Mouse (Mus musculus) adrenal gland, postnatal 14 days (tissue): Measurements from ENCODE around the gene Lzts2. TPM values are rescaled to one million over a fixed set of nuclear protein-coding genes. Genes with fewer than 3 reads are reported as not detected.

Source experiments
- DNase-seq: peaks from one replicate; pipeline ENCODE4 v3.0.0; 2021; ENCODE audit warnings: mixed read lengths
- total RNA-seq: library from RNA; stranded (reverse); gene quantifications from 2 replicates; pipeline ENCODE4 v1.2.3, GENCODE M21; 2021

The Lzts2 gene
- total RNA-seq, 1 experiment from 2014 or later, result 70.4 TPM

DNA sequence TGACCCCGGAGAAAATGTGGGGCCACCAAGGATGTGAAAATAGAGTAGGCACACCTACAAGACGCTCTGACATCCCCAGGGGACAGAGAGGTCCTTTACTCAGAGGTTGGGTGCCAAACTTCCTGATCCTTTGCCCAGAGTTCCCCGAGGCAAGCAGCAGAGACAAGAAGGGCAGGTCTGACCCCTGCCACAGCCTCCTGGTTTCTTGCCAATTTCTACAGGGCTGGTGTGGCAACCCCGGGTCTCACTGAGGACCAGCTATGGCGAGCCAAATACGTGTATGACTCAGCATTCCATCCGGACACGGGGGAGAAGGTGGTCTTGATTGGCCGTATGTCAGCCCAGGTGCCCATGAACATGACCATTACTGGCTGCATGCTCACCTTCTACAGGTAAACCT lies 35.3 kb downstream of the Lzts2 start:
- no peak for DNase-seq

DNA sequence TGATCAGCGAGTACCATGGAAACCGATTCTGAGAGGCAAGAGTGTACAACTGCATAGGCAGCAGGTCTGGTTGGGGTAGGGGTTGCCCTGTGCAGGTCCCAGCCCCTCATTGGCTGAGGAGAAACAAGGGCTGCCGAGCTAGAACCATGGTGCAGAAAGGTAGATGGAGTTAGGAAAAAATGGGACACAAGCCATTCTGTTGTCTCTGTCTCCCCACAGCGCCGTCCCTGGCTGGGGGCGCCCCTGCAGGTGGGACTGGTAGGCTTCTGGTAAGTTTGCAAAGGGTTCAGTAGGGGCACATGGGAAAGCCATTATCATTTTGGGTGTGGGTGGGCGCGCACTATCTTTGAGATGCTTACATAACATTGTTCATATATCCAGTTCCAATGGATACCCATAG lies 39.2 kb downstream of the Lzts2 start:
- no peak for DNase-seq

DNA sequence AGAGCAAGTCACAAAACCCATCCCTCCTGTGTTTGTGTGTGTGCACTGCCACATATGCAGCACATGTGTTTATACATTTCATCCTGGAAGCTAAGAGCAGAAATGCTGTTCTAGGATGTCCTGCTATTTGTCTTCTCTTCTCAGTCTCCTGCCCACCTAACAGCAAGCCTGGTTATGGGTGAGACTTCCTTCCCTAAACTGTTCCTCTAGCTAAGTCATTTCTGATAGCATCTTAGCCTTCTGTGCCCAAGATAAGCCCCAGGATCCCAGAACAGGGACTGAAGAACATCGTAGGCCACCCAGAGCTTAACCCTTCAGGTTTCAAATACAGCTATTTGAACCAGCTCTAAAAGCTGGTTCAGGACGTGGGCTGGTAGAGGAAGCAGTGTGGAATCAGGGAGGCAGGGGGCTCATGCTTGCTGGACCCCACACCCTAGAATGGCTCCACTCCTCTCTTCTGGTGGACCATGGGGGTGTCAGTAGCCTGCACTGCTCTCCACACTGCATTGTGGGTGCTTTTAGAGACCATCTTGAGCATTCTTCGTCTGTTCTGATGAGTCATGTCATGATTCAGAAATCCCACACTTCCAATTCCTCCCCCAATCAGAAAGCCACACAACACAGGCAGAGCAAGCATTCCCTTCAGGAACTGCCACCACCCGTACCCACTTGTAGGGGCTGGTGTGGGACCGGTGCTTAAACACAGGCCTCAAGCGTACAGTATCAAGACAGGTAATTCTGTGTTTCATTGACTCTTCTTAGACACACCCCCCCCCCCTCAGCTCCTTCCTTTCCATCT lies 40.9 kb downstream of the Lzts2 start:
- no peak for DNase-seq

DNA sequence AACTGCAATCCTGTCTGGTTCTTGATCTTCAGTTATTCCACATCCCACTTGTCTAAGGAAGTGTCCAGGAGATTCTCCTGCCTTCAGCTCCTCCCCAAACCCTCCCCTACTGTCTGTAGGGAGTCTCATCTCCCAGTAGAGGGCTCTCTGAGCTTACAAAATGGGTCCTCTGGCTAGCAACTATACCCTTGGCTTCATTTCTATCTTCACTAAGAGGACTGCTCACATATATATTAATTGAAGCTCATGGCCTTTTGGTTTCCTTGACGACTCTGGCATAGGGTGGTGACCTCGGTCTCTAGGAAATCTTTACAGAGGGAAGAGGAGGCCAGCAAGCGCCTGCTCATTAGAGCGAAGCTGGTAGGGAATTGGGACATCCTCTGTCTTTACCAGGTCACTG lies 42.1 kb downstream of the Lzts2 start:
- DNase-seq, result peak; percentile 68

DNA sequence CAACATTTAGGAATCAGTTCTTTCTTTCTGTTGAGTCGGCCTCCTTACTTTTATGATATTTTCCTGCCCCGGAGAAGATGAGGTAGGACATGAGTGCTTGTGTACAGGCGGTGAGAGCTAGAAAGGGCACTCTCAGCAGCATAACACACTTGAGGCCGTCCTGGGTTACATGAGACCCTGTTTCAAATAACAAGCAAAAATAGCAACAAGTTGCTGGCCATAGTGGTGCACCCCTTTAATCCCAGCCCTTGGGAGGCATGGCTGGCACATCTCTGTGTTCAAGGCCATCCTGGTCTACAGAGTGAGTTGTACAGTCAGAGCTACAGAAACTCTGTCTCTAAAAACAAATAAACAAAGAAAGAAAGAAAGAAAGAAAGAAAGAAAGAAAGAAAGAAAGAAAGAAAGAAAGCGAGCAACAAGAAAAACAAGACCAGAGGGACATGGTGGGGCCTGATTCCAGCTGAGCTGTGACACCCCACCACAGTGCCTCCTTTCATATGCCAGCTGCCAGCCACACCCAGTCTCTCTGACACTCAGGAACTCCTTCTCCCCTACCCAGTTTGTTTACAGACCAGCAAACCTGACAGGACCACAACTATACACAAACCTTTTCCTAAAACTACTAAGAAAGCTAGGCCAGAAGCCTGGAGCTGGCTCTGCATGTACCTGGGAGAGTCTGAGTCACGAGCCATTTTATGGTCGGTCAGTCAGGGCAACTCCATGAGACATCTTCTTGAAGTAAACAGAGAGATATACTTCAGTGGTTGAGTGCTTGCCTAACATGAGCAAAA lies 42.9 kb downstream of the Lzts2 start:
- DNase-seq, result no peak

DNA sequence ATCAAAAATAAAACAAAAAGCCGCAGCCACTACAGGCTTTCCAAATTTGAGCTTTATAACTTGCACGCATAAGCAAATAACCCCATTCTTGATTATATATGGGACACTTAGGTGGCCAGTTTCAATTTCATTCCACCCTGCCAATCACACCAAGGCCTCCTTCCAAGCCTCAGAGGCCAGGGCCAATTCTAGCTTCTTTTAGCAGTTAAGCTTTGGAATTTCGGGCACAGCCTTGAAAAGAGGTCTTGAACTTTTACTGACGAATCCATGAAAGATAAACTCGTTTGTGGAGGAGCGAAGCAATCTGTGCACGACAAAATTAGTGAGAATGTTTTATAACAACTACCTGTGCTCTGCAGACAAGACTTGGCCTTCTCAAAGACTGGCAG lies 43.5 kb downstream of the Lzts2 start:
- DNase-seq, result peak; percentile 68

DNA sequence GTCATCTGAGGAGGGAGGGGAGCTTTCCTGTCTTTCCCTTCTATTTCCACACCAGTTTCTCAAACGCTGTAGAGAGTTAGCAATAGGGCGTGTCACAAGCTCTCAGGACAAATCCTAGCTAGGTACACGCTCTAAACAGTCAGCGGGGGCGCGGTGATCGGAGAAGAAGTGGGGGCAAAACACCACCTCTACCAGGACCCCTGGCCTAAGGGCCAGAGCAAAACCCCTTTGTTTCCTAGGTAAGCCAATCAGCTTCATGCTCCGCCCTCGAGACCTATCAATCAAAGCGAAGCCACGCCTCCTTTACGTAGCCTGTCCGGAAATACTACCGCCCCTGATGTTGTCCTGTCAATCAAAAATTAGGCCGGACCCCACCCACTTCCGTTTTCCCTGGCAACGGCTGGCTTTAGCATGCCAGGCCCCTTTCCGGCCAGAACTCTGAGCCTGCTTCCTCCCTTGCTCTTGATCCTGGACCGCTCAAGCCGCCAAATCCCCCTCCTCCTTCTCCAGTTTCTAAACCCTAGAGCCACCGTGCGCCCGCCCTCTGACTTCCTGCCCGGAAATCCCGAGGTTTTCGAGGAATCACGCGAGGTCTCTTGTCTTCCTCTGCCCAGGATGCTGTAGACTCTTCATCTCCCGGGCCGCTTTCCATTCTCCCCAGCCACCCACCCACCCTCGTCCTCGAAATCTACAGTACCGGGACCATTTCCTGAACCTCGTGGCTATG lies 44.1 kb downstream of the Lzts2 start:
- peak; percentile 94 for DNase-seq

DNA sequence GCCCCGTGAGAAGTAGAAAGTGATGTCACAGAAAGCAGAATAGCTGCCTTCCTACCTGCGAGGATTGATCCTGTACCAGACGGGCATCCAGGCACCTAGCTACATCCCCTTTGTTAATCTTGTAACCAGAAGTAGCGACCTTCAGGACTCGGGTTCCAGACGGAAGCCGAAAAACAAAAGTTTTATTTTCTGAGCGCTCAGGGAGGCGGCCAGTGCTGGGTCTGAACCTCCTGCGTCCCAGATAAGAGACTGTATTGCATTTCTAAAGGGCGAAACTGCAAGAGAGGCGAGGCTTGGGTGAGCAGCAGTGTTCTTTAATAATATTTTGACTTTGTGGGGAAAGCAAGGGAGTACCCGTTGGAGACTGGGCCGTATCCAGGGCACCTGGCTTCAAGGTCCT lies 44.6 kb downstream of the Lzts2 start:
- no peak for DNase-seq

DNA sequence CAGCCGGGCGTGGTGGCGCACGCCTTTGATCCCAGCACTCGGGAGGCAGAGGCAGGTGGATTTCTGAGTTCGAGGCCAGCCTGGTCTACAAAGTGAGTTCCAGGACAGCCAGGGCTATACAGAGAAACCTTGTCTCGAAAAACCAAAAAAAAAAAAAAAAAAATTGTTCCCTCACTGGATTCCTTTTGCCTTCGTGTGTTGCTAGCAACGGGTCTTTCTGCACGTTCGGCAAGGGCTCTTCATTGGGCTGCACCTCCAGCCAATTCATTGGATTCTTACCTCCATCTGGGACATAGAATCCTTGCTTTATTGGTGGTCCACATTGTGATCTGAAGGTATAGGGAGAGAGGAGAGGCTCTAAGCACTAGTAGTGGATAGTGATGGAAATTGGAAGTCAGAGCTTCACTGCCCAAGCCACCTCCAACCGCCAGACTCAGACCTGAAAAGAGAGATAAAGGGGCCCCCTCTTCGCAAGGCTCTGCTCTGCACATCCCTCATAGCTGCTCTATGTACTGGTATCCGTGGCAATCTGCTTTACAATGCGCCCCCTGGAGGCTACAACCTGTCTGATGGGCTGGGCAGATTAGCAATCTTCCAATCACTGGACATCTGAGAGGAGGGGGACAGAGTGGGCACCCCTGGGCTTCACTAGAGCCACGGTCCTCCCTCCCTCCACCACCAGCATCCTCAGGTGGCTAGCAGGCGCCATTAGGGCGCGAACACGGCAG lies 49.5 kb downstream of the Lzts2 start:
- DNase-seq, result peak; percentile 77

DNA sequence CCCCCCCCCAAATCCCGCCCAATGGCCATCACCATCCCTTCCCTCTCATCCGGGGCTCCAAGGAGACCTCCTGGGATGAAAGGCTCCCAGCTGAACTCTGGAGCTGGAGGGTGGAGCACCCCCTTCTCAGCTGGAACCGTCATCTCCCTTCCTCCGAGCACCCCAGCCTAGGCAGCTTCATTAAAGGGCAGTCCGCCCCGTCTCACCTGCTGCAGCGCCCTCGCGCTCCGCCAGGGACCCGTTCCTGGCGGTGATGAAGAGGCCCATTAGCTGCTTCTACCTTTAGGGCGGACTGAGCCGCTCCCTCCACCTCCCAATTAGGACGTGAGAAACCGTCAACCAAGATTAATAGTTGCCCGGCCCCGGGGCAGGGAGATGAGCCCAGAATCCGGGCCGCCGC lies 51.0 kb downstream of the Lzts2 start:
- DNase-seq, result no peak

DNA sequence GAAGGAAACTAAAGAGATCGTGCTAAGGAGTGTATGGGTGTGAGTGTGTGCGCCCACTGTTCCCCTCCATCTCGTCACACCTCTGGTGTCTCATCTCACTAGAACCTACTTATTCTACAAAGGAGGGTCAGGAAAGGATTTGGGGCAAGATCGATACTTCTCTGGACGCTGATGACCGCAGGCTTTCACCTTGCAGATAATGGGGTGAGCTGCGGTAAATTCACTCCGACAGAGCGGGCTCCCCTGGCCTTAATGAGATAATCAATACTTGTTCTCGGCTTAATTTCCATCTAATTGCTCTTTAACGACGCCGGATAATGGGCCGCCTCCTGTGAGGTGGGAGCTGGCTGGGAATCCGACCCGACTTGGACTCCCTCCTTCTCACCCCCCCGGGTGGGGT lies 53.0 kb downstream of the Lzts2 start:
- DNase-seq, result no peak

DNA sequence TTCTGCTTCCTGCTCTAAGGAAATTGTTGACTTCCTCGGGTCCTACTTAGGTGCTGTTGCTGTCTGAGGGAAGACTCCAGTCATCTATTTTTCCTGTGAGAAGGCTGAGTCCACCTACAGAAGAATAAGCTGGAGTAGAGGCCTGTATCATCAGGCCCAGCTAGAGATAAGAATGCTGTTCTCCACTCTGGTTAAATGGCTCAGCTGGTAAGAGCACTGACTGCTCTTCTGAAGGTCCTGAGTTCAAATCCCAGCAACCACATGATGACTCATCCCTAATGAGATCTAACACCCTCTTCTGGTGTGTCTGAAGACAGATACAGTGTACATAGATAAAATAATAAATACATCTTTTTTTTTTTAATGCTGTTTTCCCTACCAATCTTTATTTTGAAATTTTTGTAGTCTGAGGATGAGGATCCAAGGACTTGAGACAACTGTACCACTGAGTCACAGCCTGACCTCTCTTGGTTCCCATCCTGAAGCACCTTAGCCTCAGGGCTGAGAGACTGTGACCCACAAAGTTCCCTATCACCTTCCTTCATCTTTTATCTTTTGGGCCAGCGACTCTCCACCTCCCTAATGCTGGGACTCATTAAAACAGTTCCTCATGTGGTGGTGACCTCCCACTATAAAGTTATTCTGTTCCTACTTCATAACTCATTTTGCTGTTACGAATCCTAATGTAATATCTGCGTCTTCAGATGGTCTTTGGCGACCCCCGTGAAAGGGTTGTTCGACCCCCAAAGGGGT lies 53.7 kb downstream of the Lzts2 start:
- DNase-seq, result no peak

DNA sequence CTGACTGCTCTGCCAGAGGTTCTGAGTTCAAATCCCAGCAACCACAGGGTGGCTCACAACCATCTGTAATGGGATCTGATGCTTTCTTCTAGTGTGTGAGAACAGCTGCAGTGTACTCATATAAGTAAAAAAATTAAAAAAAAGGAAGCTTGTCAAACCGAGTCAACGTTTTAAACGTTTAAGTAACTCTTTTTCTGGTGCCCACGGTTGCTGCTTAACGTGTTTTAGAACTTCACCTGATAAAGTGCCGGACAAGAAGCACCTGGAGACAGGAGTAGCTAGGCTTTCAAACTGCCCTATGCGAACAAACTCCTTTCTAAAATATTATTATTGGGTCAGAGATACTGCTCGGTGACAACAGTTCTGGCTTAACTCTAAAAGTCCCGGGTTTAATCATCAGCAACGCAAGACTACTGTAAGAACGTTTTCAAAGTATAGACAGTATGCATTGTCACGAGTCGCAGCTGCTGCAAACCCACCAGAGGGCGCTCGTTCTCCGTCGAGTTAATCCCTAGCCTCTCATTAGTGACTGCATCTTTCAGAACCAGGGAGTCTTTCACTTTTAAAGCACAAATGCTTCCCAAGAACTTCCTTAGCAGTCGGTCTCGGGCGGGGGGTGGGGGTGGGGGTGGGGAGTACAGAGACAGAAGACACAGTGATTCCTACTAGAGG lies 59.8 kb downstream of the Lzts2 start:
- DNase-seq, result peak; percentile 93

DNA sequence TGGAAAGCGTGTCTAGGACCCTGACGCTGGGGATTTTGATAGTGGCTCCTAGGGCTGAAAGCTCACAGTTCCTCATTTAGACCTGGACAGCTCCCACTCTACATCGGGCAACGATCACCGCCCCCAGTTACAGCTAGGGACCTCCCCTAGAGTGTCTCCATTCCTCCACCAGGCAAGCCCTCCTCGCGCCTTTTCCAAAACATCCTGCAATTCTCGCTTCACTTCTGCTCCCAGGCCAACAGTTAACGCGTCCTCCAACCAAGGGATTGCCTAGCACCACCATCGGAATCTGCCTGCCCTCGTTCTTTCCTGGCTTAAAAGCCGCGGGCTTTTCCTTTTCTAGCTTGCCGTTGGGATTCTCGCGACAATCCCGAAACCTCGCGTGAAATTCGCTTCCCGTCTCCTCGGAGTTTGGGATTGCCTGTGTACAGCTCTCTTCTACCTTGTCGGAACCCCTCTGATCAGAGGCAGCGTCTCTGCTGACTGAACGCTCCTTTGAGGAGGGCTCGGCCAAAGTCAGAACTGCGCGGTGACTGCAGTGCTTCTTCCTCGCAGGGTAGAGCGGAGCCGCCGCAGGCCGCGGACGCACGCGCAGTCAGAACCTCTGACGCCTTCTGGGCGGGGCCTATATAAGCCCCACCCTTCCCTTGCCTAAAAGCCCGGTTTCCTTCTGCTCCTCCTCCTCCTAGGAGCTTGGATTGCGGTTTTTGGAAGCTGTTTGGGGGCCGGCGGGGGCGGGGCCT lies 60.5 kb downstream of the Lzts2 start, which contains the start of gene Kazald1:
Kazald1 (plus strand) TSS at position 662 of the 743 bp plus-strand sequence.
- DNase-seq, result peak; percentile 94

DNA sequence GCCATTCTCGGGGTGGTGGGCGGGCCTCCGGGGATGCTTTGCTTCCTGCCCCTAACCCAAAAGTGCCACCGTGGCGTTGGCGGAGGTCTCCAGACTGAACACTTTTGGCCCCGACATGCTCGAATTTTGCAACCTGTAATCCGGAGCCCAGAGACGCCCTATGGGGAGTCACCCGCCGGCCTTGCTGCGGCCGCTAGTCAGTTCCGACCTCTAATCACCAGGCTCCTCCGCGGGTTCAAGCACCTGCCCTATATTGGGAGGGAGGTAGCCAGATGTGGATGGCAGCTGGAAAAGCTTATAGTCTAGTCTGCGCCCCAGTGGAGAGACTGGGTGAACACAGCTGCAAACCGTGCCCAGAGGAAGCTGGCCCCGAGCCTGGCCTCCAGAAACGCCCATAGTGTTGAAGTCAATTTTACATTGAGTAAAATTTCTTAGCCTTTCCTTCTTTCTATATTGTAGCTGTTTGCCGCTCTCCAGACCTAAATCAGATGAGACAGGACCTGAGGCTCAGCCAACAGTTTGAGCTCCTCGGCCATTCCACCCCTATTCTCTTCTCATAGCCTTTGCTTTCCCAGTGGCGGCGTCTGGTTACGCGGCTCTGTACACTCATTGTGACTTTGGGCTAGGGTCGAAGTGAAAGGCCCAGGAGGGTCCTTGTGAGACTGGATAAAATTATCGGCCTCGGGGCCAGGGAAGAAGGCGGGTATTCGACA lies 61.3 kb downstream of the Lzts2 start:
- DNase-seq, result no peak

DNA sequence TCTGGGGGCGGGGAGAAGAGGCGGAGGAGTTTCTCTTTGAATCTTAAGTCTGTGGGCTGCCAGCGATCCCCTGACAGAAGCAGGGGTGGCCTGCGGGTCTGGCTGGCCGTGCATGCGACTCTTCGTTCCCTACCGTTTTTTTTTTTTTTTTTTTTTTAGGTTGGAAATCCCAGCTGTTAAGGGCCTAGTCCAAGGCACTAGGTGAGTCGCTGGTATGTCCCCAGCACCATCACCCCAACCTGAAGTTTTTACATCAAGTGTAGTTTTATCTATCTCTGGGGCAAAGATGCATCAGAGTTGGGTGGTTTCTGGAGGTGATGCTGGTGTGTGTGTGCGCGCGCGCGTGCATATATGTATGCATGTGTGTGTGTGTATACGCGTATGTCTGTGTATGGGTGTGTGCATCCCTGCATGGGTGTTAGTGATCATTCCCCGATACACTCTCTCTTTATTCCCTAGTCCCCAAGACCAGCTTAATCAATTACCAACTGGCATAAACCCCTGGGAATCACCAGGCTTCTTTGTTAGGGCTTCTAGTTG lies 61.9 kb downstream of the Lzts2 start:
- DNase-seq, result peak; percentile 32
